Mouse (Mus musculus) thymus, adult 2 months (tissue): Measurements from ENCODE around the gene Gtf3c4.

Experiments used
- CTCF ChIP-seq: fragments of 200-500 bp; IDR thresholded peaks from 2 replicates; pipeline ENCODE4 v1.5.1; 2012; ENCODE audit warnings: mild to moderate bottlenecking, control low read depth, low read length, moderate library complexity, borderline replicate concordance; ENCODE audit not compliant: control insufficient read depth, poor library complexity, insufficient read depth; ENCODE audit errors: extremely low read depth
- POLR2A ChIP-seq: fragments of 200-500 bp; IDR thresholded peaks from 2 replicates; pipeline ENCODE4 v1.6.1; 2012; ENCODE audit warnings: mild to moderate bottlenecking, low read length, control low read depth, moderate library complexity; ENCODE audit not compliant: control insufficient read depth, poor library complexity, insufficient read depth; ENCODE audit errors: extremely low read depth

GRCm38 (mm10) chr2:28792931-28793610 is 47.1 kb downstream of the Gtf3c4 start:
- TF ChIP-seq CTCF (no peak), POLR2A (no peak)
